Mouse (Mus musculus) thymus, postnatal 0 days (tissue): ENCODE measurements around the gene Gga2. TPM values are rescaled to one million over a fixed set of nuclear protein-coding genes. Genes with fewer than 3 reads are reported as not detected.

Experiments
- DNase-seq: peaks from one replicate; pipeline ENCODE4 v3.0.0-alpha.2; 2015; ENCODE audit warnings: low spot score
- polyA plus RNA-seq: library from polyadenylated mRNA; unstranded; fragments of >200 nt; fragmentation: Nextera tagmentation; extraction: Ambion mirVana; gene quantifications from 2 replicates; pipeline ENCODE4 v1.2.1, GENCODE M21; 2015

Gene Gga2
- 27.0 and 27.9 TPM in 2 replicates for polyA plus RNA-seq

- peak; percentile 82 for DNase-seq
Measured at GRCm38 (mm10) chr7:122020667-122021354, at the start of gene Gga2. TSS of gene Gga2 (minus strand) at chr7:122021222.

- DNase-seq, result peak; percentile 4
Measured at GRCm38 (mm10) chr7:122067517-122068381, 46.7 kb upstream of the Gga2 start.

DNA sequence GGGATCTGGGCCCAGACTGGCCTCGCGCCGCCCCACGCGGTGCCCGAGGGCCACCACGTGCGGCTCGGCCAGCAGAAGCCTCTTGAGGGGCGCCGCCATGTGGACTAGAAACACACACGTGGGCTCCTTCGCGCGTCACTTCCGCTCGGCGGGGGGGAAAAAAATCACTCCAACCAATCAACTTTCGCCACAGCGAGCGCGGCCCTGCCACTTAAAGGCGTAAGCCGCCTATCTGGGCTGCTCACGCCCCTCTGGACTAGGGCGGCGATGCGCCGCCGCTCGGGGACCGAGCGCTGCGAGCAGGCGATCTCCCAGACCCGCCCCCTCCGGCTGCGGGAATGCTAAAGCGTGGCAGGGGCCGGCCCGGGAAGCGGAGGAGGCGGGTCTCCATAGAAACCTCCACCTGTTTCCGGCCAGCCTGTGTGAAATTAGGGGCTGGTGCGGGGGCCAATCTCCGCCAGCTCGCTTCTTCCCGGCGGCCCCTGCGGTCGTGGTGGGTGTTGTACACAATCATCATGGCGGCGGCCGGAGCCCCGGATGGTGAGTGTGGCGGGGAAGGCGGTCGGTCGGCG lies 46.0 kb upstream of the Gga2 start, which contains the start of the genes Ubfd1 and Ears2:
Ubfd1 (plus strand) TSS at position 231 of the 572 bp plus-strand sequence.
Ears2 (minus strand) TSS at position 319 of the 572 bp plus-strand sequence.
- peak; percentile 95 for DNase-seq

- peak; percentile 8 for DNase-seq
Measured at GRCm38 (mm10) chr7:122066102-122066944, 45.3 kb upstream of the Gga2 start.

GRCm38 (mm10) chr7:122065656-122066055 lies 44.6 kb upstream of the Gga2 start:
- no peak for DNase-seq

DNA sequence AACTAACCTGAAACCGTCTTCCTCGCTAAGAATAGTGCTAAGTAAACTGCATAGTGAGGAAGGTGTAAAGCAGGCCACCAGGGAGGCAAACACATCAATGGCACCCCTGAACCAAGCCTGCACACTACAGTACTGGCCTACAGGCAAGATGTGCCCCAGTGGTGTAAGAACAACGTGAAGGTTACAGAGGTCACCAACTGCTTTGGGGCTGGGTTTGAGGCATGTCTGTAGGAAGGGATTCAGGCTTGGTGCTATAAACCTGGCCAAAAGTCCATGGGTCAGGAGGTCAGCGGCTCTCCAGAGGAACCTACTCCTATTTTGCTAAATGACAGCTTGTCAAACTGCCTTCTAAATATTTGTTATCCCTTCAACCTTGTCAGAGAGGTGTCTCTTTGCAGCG lies 35.6 kb upstream of the Gga2 start:
- no peak for DNase-seq

GRCm38 (mm10) chr7:122050834-122051233 lies 29.8 kb upstream of the Gga2 start:
- DNase-seq, result no peak

- DNase-seq, result no peak
Measured at GRCm38 (mm10) chr7:122048191-122048590, 27.2 kb upstream of the Gga2 start.

DNA sequence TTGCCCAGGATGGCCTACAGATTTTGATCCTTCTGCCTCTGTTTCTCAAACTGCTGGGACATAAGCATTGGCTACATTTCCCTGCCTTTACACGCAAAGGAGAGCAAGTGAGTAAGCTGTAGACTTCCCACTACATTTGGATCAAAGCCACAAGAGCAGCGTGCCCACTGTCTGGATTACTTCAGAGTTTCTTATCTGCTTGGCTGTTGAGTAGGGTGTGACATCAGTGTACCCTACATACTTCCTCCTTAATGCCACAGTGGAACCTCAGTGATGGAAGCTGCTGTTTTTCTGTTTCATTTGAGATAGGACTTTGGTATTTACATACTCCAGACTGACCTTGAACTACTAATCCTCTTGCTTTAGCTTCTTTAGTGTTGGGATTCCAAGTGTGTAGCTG lies 25.8 kb upstream of the Gga2 start:
- no peak for DNase-seq

DNA sequence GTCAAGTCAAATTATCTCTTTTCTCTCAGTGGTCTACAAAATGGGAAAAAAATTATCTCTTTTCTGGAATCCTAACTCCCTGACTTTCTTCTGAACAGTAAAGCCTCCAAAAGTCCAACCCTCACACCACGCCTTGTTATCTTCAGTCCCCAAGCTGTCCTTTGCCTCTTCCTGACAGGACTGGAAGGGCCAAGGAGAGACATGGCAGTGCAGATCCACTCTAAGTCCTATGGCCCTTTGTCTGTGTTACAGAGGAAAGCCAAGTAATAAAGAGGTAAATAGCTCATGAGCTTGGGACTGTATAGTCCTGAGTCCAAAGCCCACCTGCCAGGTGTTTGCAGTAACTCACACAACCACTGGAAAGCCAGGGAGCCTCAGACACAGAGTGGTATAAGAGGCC lies 24.7 kb upstream of the Gga2 start:
- DNase-seq, result no peak

DNA sequence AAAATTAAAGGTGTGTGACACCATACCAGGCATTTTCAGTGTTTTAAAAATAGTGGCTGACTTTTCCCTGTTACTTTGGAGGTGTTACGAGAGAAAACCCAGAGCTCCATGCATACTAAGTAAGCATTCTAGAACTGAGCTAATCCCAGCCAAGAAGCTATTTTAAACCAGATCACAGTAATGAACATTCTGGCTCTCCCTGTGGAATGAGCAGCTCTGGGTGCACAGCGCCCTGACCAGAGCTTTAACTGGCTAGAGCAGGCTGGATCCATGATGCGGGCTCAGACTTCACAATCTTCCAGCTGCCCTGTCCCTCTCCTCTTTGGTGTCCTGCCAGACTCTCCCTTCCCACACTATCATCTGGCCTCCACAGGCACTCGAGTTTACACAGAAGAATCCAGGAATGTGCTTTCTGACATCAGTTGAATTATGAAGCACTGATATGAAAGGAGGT lies 24.2 kb upstream of the Gga2 start:
- DNase-seq, result no peak

DNA sequence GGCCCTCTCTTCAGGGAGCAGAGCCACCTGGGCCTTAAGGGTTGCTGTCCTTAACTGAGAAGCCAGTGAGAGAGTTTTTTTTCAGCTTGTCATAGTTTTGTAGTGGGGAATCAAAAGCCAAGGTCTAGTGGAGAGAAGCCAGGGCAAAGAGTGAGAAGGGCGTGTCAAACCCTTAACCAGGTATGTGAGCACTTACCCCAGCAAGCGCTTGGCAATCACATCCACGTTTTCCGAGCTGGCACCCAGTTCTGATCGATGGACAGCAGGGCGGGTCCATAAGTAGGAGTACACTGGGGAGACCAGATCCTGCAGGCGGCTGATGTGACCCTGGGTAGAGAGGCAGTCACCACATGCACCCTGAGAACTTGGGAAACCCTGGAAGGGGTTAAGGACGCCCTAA lies 23.1 kb upstream of the Gga2 start:
- DNase-seq, result no peak

DNA sequence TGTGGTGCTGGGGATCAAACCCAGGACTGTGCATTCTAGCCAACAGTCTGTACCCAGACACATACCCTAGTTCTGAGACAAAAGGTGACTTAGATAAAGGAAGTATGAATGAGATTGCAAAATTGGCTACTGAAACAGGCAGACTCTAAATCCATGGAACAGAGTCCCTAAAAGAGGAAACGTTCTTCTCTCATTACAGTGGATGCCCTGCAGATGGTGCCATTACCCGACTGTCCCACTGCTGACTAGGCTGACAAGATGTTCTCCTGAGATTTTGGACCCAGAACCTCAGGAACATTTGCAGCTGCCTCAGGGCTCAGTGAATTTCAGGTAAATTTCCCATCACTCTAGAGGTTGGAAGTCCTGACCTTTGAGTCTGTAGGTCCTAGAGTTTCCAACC lies 13.3 kb upstream of the Gga2 start:
- DNase-seq, result no peak

GRCm38 (mm10) chr7:122033371-122033770 lies 12.3 kb upstream of the Gga2 start:
- DNase-seq, result no peak

DNA sequence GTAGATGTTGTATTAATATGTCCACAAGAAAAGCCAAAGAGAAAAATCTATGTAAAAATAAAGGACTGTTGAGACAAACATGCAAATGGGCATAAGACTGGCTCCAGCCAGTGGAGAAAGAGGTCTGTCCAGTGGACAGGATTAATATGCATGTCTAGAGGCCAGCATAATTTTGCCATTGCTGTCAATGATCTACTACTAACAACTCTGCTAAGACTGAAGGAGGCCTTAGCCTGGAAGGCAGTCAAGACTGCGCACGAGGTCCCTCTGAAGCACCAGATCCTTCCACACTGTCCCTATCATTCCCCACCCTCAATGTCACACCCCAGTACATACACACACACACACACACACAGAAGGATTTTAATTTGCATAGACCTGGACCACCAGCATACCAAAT lies 1.1 kb upstream of the Gga2 start:
- no peak for DNase-seq

- no peak for DNase-seq
Measured at GRCm38 (mm10) chr7:122020273-122020666, 752 bp downstream of the Gga2 start.

- DNase-seq, result no peak
Measured at GRCm38 (mm10) chr7:122018978-122019377, 2.0 kb downstream of the Gga2 start.

- no peak for DNase-seq
Measured at GRCm38 (mm10) chr7:122018247-122018646, 2.8 kb downstream of the Gga2 start.

DNA sequence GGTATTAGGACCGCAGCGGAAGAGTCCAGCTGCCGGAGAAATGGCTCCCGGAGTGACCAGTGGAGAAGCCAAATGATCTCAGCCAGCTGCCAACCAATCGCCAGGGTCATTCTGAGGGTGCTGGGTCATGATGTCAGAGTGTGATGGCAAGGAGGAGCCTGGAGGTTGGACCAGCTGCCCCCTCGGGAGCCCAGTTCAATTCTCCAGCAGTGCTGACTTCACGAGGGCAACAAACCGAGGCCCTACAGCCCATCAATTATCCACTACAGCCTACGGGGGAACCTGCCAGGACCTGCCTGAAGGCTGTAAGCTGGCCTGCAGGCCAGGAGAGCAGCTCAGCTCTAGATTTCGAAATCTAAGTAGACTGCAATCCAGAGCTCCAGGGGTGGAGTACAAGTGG lies 5.3 kb downstream of the Gga2 start:
- DNase-seq, result no peak

GRCm38 (mm10) chr7:122015105-122015504 lies 5.9 kb downstream of the Gga2 start:
- no peak for DNase-seq

DNA sequence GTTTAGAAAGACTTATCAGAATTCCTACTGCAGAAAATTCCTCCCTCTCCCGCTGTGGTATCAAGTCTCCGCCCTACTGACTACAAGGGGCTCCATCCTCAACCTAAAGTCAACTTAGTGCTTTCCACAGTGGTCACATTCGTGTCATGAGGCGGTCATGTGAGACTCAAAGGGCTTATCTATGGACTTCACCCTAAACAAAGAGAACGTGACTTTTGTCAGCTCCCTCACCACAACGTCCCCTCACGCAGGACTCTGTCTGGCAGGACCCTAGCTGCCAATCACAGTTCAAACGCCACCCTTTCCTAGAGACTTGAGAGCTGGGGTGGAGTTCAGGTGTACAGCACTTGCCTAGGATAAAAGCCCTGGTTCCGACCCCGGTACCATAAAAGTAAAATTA lies 8.1 kb downstream of the Gga2 start:
- DNase-seq, result no peak
